Mouse (Mus musculus): Measurements from ENCODE around the gene Zfp575.
A peak's percentile ranks its signal among the peaks of the same experiment; 100 is the strongest.

Gene Zfp575

DNA sequence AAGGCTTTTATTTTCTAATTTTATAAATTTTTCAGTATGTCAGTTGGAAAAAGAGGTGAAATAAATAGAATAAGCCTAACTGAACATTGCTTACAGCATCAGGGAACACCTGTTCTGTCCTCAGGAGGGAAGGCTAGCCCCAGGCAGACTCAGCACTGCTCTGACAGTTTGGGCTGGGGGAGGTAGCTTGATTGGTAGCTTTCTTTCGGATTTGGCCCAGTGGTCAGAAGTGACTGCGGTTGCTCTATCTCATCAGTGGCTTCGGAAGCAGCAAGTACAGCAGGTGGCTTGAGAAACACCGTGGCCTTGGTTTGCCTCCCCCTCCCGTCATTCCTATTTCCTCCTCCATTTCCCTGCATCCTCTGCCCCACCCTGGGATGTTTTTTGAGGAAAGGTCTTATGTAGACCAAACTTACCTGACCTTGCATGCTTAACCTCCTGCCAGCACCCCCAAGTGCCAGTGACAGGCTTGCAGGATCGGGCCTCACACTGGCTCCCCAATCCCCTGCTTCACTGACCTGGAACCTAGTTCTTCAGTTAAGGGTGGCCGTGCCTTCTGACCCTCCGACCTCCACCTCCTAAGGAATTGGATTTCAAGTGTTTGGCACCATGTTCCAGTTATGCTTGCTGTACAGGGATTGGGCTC is 24.1 kb downstream of the Zfp575 start:
- no peak for DNase-seq

DNA sequence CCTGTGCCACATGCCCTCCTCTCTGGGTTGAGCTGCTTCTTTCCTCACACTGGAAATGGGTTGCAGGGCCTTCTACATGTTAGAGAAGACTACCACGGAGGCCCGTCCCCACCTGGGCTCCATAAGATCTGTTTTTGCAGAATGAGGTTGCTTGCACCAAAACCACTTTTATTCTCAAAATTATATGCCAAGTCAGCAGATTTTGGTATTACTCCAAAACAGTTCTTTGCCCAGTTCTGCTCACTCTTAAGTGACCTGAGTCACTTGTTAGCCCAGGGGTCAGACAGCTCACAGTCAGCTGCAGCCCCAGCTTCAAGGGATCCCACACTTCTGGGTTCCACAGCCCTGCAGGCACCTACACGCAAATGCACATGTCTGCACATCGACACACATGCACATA is 26.0 kb downstream of the Zfp575 start:
- no peak for DNase-seq

DNA sequence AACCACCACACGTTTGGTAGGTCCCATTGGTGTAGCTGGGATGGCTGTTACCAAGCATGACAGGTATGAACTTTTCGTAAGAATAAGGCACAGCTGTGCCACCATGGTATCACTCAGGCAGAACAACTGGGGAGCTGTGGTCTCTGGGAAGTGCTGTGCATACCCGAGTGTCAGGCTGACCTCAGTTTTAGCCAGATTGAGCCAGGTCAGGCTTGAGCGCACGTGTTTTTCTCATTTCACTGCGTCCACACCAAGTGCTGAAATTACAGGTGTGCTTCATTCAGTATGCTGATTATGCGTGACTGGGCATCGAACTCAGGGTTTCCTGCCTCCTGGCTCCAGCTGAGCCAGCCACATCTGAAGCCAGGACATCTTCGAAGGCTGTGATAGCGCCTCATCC is 31.7 kb downstream of the Zfp575 start:
- DNase-seq = no peak

DNA sequence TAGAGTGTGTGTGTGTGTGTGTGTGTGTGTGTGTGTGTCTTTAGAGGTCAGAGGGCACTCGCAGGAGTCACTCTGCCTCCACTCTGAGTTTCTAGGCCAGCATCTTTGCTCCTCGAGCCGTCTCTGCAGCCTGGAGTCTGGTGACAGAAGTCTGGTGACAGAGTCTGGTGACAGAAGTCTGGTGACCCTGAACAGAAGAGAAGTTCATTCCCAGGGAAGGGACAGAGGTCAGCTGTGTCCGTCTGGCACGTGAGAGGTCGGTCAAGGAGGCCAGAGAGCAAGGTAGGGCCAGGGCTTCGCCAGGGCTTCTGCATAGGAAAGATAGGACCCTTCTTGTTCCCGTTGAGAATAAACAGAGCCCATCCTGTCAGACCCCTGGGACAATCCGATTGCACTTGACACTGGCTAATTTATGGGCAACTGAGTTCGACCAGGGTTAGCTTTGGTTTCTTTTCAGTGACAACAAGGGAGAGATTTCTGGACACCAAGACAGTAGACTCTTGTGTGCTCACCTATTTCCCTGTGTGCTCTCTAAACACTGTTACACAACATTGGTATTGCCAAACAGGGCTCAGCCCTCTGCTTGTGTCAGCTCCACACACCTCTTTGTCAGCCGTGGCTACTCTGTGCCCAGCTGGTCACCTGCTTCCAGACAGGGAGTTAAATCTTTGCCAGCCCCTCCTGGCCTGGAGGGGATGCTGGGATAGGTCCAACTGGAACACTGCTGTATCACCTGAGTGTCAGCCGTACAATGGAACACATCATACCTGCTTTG is 35.3 kb downstream of the Zfp575 start:
- DNase-seq = no peak

DNA sequence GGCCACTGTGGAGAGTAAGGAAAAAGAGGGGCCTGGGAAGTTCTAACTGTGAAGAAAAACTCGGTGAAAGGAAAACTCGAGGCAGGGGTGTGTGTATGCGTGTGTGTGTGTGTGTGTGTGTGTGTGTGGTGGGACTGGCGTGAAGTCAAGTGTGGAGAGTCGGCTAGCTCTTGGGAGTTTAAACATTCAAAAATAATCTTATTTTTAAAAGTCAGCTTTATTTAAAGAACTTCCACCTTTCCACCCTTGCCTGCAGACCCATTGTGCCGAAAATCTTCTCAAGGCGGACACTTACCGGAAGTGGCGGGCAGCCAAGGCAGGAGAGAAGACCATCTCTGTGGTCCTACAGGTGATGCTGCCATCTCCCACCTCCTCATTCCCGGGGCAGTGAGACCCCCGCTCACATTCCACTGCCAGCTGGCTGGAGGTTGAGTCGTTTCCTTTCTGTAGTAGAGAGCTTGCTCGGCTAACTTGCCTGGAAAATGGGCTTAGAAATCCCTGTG is 39.9 kb downstream of the Zfp575 start:
- peak; percentile 69 for DNase-seq

DNA sequence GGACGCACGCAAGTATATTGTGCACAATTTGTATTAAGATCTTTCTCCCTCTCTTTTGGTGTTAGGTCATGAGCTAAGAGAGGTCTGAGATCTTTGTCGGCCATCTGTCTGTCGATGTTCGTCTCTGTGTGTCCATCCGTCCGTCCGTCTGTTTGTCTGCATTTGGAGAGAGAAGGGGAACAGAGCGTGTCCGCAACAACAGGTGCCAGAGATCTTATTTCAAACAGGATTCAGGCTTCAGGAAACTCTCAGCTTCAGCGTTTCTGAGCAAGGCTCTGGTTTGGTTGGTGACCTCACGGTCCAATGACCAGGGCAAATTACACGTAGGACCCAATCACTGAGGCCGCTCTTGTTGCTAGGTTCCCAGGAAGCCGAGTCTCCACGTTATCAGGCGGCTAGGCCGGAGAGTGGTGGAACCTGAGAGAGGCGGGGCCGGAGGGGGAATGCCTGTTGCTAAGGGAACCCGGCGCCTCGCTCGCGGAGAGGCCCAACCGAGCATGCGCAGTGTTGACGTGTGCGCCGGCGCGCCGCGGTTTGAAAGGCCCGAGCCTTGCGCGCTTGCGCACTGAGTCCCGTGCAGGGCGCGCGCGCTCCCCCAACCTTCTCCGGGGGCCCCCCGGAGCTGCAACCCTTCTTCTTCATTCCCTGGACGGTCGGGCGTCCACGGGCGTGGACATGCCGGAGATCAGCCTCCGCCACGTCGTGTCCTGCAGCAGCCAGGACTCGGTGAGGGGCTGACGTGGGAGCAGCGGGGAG is 40.6 kb downstream of the Zfp575 start:
- DNase-seq = peak; percentile 100

DNA sequence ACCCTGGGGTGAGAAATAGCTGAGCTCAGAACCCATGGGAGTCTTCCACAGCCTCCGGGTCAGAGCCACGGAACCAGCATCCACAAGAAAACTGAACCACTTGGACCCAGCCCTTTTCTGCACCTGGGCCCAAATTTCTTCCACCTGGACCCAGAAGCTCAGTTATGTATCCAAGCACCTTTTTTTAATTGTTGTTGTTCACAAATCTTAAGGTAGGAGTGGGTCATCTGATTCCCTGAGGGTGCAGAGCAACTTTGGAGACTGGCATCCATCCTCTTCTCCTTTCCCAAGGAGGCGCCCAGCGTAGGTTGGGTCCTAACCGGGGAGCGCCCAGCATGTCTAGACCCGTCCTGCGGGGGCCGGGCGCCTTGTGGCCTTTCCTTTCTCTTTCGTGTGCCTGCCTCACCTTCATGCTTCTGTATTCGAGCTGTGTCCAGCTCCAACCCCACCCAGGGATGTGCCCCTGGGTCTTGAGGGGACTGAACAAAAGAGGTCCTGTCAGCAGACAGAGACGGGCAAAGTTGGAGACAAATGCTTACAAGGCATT is 41.3 kb downstream of the Zfp575 start, which contains the start of the genes Pinlyp and Xrcc1:
TSS of gene Pinlyp (minus strand) at position 51 of the 547 bp plus-strand sequence.
TSS of gene Xrcc1 (plus strand) at position 222 of the 547 bp plus-strand sequence.
- peak; percentile 66 for DNase-seq

DNA sequence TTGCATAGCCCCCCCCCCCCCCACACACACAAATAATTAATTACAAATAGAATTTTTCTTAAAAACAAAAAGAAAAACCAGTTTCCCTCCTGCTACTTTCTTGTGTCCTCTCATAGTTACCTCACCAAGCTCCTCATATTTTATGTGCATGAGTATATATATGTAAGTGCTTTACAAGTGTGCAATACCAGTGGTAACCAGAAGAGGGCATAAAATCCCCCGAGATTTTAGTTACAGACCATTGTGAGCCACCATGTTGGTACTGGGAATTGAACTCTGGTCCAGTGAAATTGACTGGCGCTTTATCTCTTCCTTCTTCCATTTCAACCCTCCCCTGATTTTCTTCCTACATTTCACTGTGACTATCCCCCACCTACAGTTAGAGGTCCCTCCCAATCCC is 42.9 kb downstream of the Zfp575 start:
- no peak for DNase-seq

DNA sequence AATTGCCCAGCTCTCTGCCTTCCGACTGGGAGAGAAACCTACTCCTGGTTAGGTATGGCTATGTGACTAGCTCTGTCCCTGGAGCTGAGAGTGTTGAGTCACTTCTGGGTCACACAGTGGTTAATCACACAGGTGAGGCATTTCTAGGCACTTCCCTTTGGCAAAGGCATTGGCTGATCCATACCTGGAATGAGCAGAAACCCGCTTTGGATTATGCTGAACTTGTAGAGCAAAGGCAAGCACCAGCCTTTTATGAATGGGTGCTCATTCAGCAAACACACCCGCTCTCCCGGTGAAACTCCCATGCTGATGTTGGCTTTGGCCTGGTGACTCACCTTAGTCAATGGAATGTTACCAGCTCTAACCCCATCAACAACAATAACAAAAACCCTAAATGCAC is 47.8 kb downstream of the Zfp575 start:
- DNase-seq = no peak

DNA sequence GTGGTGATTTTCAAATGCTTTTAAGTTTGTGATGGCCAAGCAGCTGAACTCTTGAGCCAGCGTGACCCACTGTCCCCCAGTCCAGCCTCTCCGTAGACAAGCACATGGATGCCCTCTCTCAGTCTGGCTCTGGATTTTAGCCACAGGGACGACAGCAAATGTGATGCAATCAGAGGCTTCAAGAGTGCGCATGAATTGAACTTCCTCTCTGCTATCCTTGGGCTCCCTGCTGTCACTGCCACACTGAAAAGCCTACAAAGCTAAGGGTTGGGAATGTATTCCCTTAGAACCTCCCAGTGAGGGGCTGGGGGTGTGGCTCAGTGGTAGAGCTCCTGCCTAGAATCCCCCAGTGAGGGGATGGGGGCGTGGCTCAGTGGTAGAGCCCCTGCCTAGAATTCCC is 48.7 kb downstream of the Zfp575 start:
- no peak for DNase-seq

DNA sequence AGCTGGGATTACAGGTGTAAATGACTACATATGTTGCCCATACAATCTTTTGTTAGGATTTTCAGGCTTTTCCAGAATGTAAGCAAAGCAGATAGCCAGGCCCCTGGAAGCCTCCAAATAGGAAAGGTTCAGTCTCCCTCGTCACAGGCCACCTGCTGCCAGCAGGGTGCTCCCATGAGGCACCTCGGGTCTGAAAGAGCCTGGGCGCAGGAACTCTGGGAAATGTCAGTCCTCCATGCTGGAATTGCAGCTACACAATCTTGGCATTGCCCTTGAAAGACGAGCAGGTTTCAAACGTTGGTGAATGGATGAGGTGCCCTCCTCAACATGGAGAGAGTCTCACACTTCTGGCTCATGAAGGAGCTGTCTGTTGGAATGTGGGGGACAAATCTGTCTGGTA is 49.3 kb downstream of the Zfp575 start:
- DNase-seq = no peak

DNA sequence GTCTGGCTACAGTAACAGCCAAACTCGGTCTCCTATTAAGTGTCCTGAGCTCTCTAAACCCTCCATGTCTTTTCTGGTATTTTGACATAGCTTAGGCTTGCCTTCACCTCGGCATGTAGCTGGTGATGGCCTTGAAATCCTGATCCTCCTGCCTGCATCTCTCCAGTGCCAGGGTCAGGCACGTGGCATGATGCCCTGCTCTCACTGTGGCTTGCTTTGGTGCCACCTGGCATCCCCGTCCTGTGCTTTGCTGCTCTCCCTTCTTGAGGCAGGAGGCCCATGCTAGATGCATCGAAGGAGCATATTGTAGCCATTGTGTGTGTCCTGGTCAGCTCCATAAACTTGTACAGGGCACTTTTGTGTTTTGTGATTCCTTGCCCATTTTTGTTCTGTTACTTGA is 49.9 kb downstream of the Zfp575 start:
- peak; percentile 87 for DNase-seq

DNA sequence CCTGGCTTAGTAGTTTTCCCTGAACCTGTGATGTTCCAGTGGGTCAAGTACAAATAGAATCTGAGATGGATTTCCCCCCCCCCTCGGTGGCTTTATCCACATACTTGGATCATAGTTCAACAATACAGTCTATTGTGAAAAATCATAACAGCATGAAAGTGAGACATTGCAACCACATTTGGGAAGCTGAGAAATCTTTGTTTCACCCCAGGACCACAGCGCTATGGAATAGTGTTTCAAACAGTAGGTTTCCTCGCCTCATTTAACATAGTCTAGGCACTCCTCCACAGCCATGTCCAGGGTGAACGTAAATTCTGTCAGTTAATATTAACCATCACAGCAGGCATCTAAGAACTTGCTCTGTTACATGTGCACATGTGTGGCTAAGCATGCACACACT is 50.4 kb downstream of the Zfp575 start:
- no peak for DNase-seq

DNA sequence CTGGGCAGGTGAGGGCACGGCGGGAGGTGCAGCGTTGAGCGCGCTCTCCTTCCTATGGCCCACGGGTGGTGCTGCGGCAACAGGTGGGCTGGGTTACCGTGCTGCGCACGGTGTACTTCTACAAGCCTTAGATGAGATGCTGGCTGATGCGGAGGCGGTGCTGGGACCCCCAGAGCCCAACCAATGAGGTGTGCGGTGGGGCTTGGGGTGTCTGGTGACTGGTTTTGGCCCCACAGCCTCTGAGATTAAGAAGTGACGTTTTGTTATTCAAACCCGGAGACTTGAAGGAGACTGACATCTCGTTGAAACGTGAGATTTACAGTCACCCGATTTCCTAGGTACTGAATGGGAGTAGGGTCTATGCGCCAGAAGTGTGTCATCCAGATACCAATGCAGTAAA is 53.1 kb downstream of the Zfp575 start:
- no peak for DNase-seq

All from cerebellum, adult 9-11 months (tissue).